Mouse (Mus musculus) cerebellum, adult 2 months (tissue): ENCODE results near the gene Trp53i13.

Experiments used
- CTCF ChIP-seq: fragments of 200-500 bp; IDR thresholded peaks from 2 replicates; pipeline ENCODE4 v1.5.1; 2011; ENCODE audit warnings: low read depth, mild to moderate bottlenecking, control low read depth, low read length, moderate library complexity, borderline replicate concordance; ENCODE audit not compliant: insufficient read depth
- POLR2A ChIP-seq: fragments of 200-500 bp; IDR thresholded peaks from 2 replicates; pipeline ENCODE4 v1.6.1; 2011; ENCODE audit warnings: low read length, control low read depth, borderline replicate concordance; ENCODE audit not compliant: insufficient read depth

GRCm38 (mm10) chr11:77492311-77492871 lies 23.4 kb downstream of the Trp53i13 start:
- TF ChIP-seq CTCF (no peak), POLR2A (no peak)
